Mouse (Mus musculus): ENCODE data around the gene Esr2. TPM values are rescaled to one million over a fixed set of nuclear protein-coding genes. Genes with fewer than 3 reads are reported as not detected.
A peak's percentile ranks its signal among the peaks of the same experiment; 100 is the strongest.
"Not testable (repeated sequence)": the region's sequence is repeated elsewhere in the genome, so short reads cannot be mapped to it uniquely, and the experiment has no call there.

Gene Esr2
- 0.02 TPM in 2 replicates for polyA plus RNA-seq (2012; rRNA removed)

- Histone ChIP-seq H3K4me1 (ENCODE audit: control insufficient read depth, insufficient read depth, insufficient read length) (no peaks in the 10 kb centered on the region), H3K36me3 (ENCODE audit: control insufficient read depth, insufficient read depth, low read length) (no peaks in the 10 kb centered on the region), H3K4me3 (ENCODE audit: extremely low read depth, insufficient read depth, insufficient read length) (peak within 1 kb of the TSS; percentile 47), H3K27me3 (ENCODE audit: control insufficient read depth, insufficient read depth, low read length) (0 out of 2 replicates have a peak, but pooled peaks cover 5% of the 10 kb centered on the region), H3K27ac (ENCODE audit: insufficient read depth, low read length) (no peak within 1 kb of the TSS)
- TF ChIP-seq CTCF (IDR thresholded peaks at IDR 0.05; ENCODE audit: extremely low read depth, insufficient read depth, insufficient read length, insufficient replicate concordance) (no peak), POLR2A (IDR thresholded peaks at IDR 0.05; ENCODE audit: low read depth, low read length) (no peak)
- 1% methylated on average over 39 of the region's 39 CpGs for WGBS
- DNase-seq (ENCODE audit: low read depth in 1 of 2, low spot score in 2 of 2): no peak
These were observed at the start of gene Esr2 for GRCm38 (mm10) chr12:76177000-76177863. TSS of gene Esr2 (minus strand) at chr12:76177259.

GRCm38 (mm10) chr12:76222104-76222503 lies 45.0 kb upstream of the Esr2 start:
- H3K27me3 ChIP-seq (ENCODE audit: control insufficient read depth, insufficient read depth, low read length); H3K36me3 ChIP-seq (ENCODE audit: control insufficient read depth, insufficient read depth, low read length); H3K4me3 ChIP-seq (ENCODE audit: extremely low read depth, insufficient read depth, insufficient read length); H3K4me1 ChIP-seq (ENCODE audit: control insufficient read depth, insufficient read depth, insufficient read length); H3K27ac ChIP-seq (ENCODE audit: insufficient read depth, low read length); DNase-seq (ENCODE audit: low read depth in 1 of 2, low spot score in 2 of 2): not testable (repeated sequence)
- 84% methylated on average over 5 of the region's 8 CpGs for WGBS

- Histone ChIP-seq H3K4me1 (ENCODE audit: control insufficient read depth, insufficient read depth, insufficient read length) (no peaks in the 10 kb centered on the region), H3K27ac (ENCODE audit: insufficient read depth, low read length) (no peak overlapping the region), H3K36me3 (ENCODE audit: control insufficient read depth, insufficient read depth, low read length) (no peaks in the 10 kb centered on the region), H3K4me3 (ENCODE audit: extremely low read depth, insufficient read depth, insufficient read length) (no peak overlapping the region), H3K27me3 (ENCODE audit: control insufficient read depth, insufficient read depth, low read length) (no peaks in the 10 kb centered on the region)
- no peak for DNase-seq (ENCODE audit: low read depth in 1 of 2, low spot score in 2 of 2)
- 82% methylated on average over 11 of the region's 11 CpGs for WGBS
- TF ChIP-seq POLR2A (IDR thresholded peaks at IDR 0.05; ENCODE audit: low read depth, low read length) (no peak), CTCF (IDR thresholded peaks at IDR 0.05; ENCODE audit: extremely low read depth, insufficient read depth, insufficient read length, insufficient replicate concordance) (no peak)
These were observed 39.7 kb upstream of the Esr2 start for GRCm38 (mm10) chr12:76216716-76217115.

GRCm38 (mm10) chr12:76215121-76215520 lies 38.1 kb upstream of the Esr2 start:
- no peak for DNase-seq (ENCODE audit: low read depth in 1 of 2, low spot score in 2 of 2)
- H3K4me1 ChIP-seq (ENCODE audit: control insufficient read depth, insufficient read depth, insufficient read length): no peaks in the 10 kb centered on the region
- H3K27me3 ChIP-seq (ENCODE audit: control insufficient read depth, insufficient read depth, low read length): no peaks in the 10 kb centered on the region
- no peaks in the 10 kb centered on the region for H3K36me3 ChIP-seq (ENCODE audit: control insufficient read depth, insufficient read depth, low read length)
- H3K27ac ChIP-seq (ENCODE audit: insufficient read depth, low read length): no peak overlapping the region
- H3K4me3 ChIP-seq (ENCODE audit: extremely low read depth, insufficient read depth, insufficient read length): no peak overlapping the region
- TF ChIP-seq POLR2A (IDR thresholded peaks at IDR 0.05; ENCODE audit: low read depth, low read length) (no peak), CTCF (IDR thresholded peaks at IDR 0.05; ENCODE audit: extremely low read depth, insufficient read depth, insufficient read length, insufficient replicate concordance) (no peak)
- WGBS: 62% methylated on average over 5 of the region's 5 CpGs

- H3K4me1 ChIP-seq (ENCODE audit: control insufficient read depth, insufficient read depth, insufficient read length): no peaks in the 10 kb centered on the region
These were observed 32.4 kb upstream of the Esr2 start for GRCm38 (mm10) chr12:76209429-76209974.

GRCm38 (mm10) chr12:76200326-76200725 lies 23.3 kb upstream of the Esr2 start:
- DNase-seq (ENCODE audit: low read depth in 1 of 2, low spot score in 2 of 2): no peak
- no peaks in the 10 kb centered on the region; the same call in 1 of the 2 replicates for H3K27me3 ChIP-seq (ENCODE audit: control insufficient read depth, insufficient read depth, low read length)
- H3K27ac ChIP-seq (ENCODE audit: insufficient read depth, low read length): no peak overlapping the region
- no peak overlapping the region for H3K4me3 ChIP-seq (ENCODE audit: extremely low read depth, insufficient read depth, insufficient read length)
- no peaks in the 10 kb centered on the region; the same call in 1 of the 2 replicates for H3K4me1 ChIP-seq (ENCODE audit: control insufficient read depth, insufficient read depth, insufficient read length)
- WGBS: 73% methylated on average over 4 of the region's 4 CpGs
- no peaks in the 10 kb centered on the region for H3K36me3 ChIP-seq (ENCODE audit: control insufficient read depth, insufficient read depth, low read length)
- TF ChIP-seq POLR2A (IDR thresholded peaks at IDR 0.05; ENCODE audit: low read depth, low read length) (no peak), CTCF (IDR thresholded peaks at IDR 0.05; ENCODE audit: extremely low read depth, insufficient read depth, insufficient read length, insufficient replicate concordance) (no peak)

More at GRCm38 (mm10) chr12:76209429-76209974, 32.4 kb upstream of the Esr2 start:
- 85% methylated on average over 5 of the region's 5 CpGs for WGBS
- TF ChIP-seq POLR2A (IDR thresholded peaks at IDR 0.05; ENCODE audit: low read depth, low read length): no peak
- no peak for TF ChIP-seq CTCF (IDR thresholded peaks at IDR 0.05; ENCODE audit: extremely low read depth, insufficient read depth, insufficient read length, insufficient replicate concordance)
- H3K27ac ChIP-seq (ENCODE audit: insufficient read depth, low read length): no peak overlapping the region
- no peaks in the 10 kb centered on the region for H3K36me3 ChIP-seq (ENCODE audit: control insufficient read depth, insufficient read depth, low read length)
- H3K27me3 ChIP-seq (ENCODE audit: control insufficient read depth, insufficient read depth, low read length): no peaks in the 10 kb centered on the region
- H3K4me3 ChIP-seq (ENCODE audit: extremely low read depth, insufficient read depth, insufficient read length): no peak overlapping the region
- DNase-seq (ENCODE audit: low read depth in 1 of 2, low spot score in 2 of 2): no peak

- WGBS: 69% methylated on average over 8 of the region's 8 CpGs
- DNase-seq (ENCODE audit: low read depth in 1 of 2, low spot score in 2 of 2): no peak
- no peak overlapping the region for H3K4me3 ChIP-seq (ENCODE audit: extremely low read depth, insufficient read depth, insufficient read length)
- no peaks in the 10 kb centered on the region; the same call in 1 of the 2 replicates for H3K4me1 ChIP-seq (ENCODE audit: control insufficient read depth, insufficient read depth, insufficient read length)
- TF ChIP-seq CTCF (IDR thresholded peaks at IDR 0.05; ENCODE audit: extremely low read depth, insufficient read depth, insufficient read length, insufficient replicate concordance): no peak
- TF ChIP-seq POLR2A (IDR thresholded peaks at IDR 0.05; ENCODE audit: low read depth, low read length): no peak
- H3K36me3 ChIP-seq (ENCODE audit: control insufficient read depth, insufficient read depth, low read length): no peaks in the 10 kb centered on the region
- H3K27me3 ChIP-seq (ENCODE audit: control insufficient read depth, insufficient read depth, low read length): no peaks in the 10 kb centered on the region; the same call in 1 of the 2 replicates
- no peak overlapping the region for H3K27ac ChIP-seq (ENCODE audit: insufficient read depth, low read length)
These were observed 20.0 kb upstream of the Esr2 start for GRCm38 (mm10) chr12:76197071-76197470.
